Mouse (Mus musculus) fat pad, adult 2 months (tissue): Measurements from ENCODE around the gene Kcna2.

Experiments
- DNase-seq: peaks from one replicate; pipeline ENCODE4 v3.0.0-alpha.2; 2011; ENCODE audit warnings: low read depth, low spot score; ENCODE audit errors: extremely low read depth

Kcna2 gene

GRCm38 (mm10) chr3:107150469-107150868 lies 49.5 kb downstream of the Kcna2 start:
- no peak for DNase-seq

GRCm38 (mm10) chr3:107150872-107151540 lies 50.1 kb downstream of the Kcna2 start:
- DNase-seq, result no peak

GRCm38 (mm10) chr3:107153772-107154655 lies 53.1 kb downstream of the Kcna2 start:
- no peak for DNase-seq

GRCm38 (mm10) chr3:107158856-107159255 lies 57.9 kb downstream of the Kcna2 start:
- DNase-seq, result no peak

GRCm38 (mm10) chr3:107159418-107159817 lies 58.5 kb downstream of the Kcna2 start:
- no peak for DNase-seq

GRCm38 (mm10) chr3:107159859-107160324 lies 58.9 kb downstream of the Kcna2 start:
- DNase-seq, result no peak

- DNase-seq, result no peak
Measured at GRCm38 (mm10) chr3:107162741-107163140, 61.8 kb downstream of the Kcna2 start.
